Mouse (Mus musculus) lung, adult 2 months (tissue): ENCODE data around the gene Atf7.

Experiments
- CTCF ChIP-seq: fragments of 200-500 bp; IDR thresholded peaks from 2 replicates; pipeline ENCODE4 v1.5.1; 2011; ENCODE audit warnings: mild to moderate bottlenecking, low read length, control low read depth; ENCODE audit not compliant: insufficient read depth
- POLR2A ChIP-seq: fragments of 200-500 bp; IDR thresholded peaks from 2 replicates; pipeline ENCODE4 v1.6.1; 2011; ENCODE audit warnings: low read depth, mild to moderate bottlenecking, control low read depth, low read length, borderline replicate concordance; ENCODE audit errors: extremely low read depth

GRCm38 (mm10) chr15:102532106-102532900 is 93.0 kb downstream of the Atf7 start:
- TF ChIP-seq CTCF = no peak
- TF ChIP-seq POLR2A = no peak
